8 mouse cellular contexts compared by ENCODE assay signal in the genomic region with DNA sequence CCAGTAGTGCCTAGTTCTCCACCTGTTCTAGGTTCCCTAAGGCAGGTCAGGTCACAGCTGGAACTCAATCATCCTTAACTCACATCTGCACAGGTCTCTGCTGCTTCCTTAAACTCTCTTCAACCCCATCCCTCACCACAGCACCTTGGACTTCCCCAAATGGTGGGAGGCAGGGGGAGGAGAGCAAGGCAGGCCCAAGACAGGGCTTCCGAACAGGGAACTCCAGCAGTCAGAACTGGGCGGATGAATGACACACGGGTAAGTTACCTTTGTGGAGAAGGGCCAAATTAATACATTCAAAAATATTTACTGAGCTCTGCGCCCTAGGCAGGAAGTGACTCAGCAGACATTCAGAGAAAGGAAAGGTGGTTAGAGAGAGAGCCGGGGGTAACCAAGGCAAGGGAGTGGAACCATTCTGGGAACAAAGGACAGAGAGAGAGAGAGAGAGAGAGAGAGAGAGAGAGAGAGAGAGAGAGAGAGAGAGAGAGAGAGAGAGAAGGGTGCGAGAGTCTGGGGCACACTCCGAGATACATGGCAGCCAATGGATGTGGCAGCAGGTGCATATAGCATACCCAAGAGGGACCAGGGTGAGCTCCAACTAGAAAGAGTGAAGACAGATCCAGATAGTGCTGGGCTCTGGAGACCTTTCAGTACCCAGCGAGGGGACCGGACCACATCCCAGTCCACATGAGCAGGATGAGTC. TPM values are rescaled to one million over a fixed set of nuclear protein-coding genes. Genes with fewer than 3 reads are reported as not detected.
DNase-seq lines count a peak whose midpoint lies in the region; ATAC-seq and TF ChIP-seq lines count a peak whose summit lies in the region.

No protein-coding gene starts in this region.

- no peak overlapping the region for H3K9ac ChIP-seq in hindbrain, embryonic 15.5 days
- no peak overlapping the region for H3K9ac ChIP-seq in hindbrain, embryonic 11.5 days (ENCODE audit: low read depth, low read length)
- H3K9ac ChIP-seq in stomach, postnatal 0 days (ENCODE audit: low read length) = no peak overlapping the region

- H3K9me3 ChIP-seq in hindbrain, embryonic 15.5 days = no peaks in the 10 kb centered on the region
- H3K9me3 ChIP-seq in hindbrain, embryonic 11.5 days (ENCODE audit: control insufficient read depth, low read length) = no peaks in the 10 kb centered on the region
- no peaks in the 10 kb centered on the region for H3K9me3 ChIP-seq in stomach, postnatal 0 days (ENCODE audit: control insufficient read depth, low read length)

- H3K4me2 ChIP-seq in hindbrain, embryonic 15.5 days = no peak overlapping the region
- H3K4me2 ChIP-seq in hindbrain, embryonic 11.5 days (replicated peaks; ENCODE audit: low read depth, low read length) = no peak overlapping the region
- no peak overlapping the region for H3K4me2 ChIP-seq in stomach, postnatal 0 days (replicated peaks; ENCODE audit: low read depth)

- TF ChIP-seq EP300 in stomach, postnatal 0 days (optimal IDR thresholded peaks at IDR 0.05) = no peak

- H3K36me3 ChIP-seq in hindbrain, embryonic 15.5 days = no peaks in the 10 kb centered on the region
- no peaks in the 10 kb centered on the region for H3K36me3 ChIP-seq in hindbrain, embryonic 11.5 days (ENCODE audit: control insufficient read depth, insufficient read depth, low read length)
- H3K36me3 ChIP-seq in stomach, postnatal 0 days (ENCODE audit: control insufficient read depth, insufficient read depth, low read length) = no peaks in the 10 kb centered on the region

- no peak for ATAC-seq in hindbrain, embryonic 15.5 days (ENCODE audit: low FRiP score, low read depth)
- no peak for ATAC-seq in hindbrain, embryonic 11.5 days (ENCODE audit: low FRiP score)
- peak; percentile 61 for ATAC-seq in inflammation-experienced regulatory T-cells, adult 6 months
- peak; percentile 61 for ATAC-seq in stomach, postnatal 0 days (ENCODE audit: low FRiP score, low TSS enrichment)

- H3K4me1 ChIP-seq in hindbrain, embryonic 15.5 days (replicated peaks) = peaks cover 8% of the 10 kb centered on the region; the same call in 1 of the 2 replicates
- no peaks in the 10 kb centered on the region for H3K4me1 ChIP-seq in hindbrain, embryonic 11.5 days (replicated peaks; ENCODE audit: control insufficient read depth, insufficient read depth, low read length)
- H3K4me1 ChIP-seq in stomach, postnatal 0 days (replicated peaks; ENCODE audit: control insufficient read depth, insufficient read depth) = peaks cover 12% of the 10 kb centered on the region; the same call in 1 of the 2 replicates

- 0 out of 2 replicates have a peak overlapping the region, but pooled peaks have one; percentile 36 for H3K27ac ChIP-seq in hindbrain, embryonic 15.5 days (replicated peaks)
- no peak overlapping the region for H3K27ac ChIP-seq in hindbrain, embryonic 11.5 days (ENCODE audit: low read depth, low read length)
- H3K27ac ChIP-seq in stomach, postnatal 0 days (replicated peaks) = peak overlapping the region; percentile 77

- intact Hi-C loops in left cerebral cortex, postnatal 25 days (cut with DNase I) = no loop called here

- no peak overlapping the region for H3K4me3 ChIP-seq in hindbrain, embryonic 15.5 days
- H3K4me3 ChIP-seq in hindbrain, embryonic 11.5 days (ENCODE audit: low read depth, low read length) = no peak overlapping the region
- H3K4me3 ChIP-seq in stomach, postnatal 0 days (ENCODE audit: low read depth, low read length) = no peak overlapping the region

- no peak for DNase-seq in hindbrain, embryonic 11.5 days (ENCODE audit: low spot score)
- peak; percentile 63 for DNase-seq in thymus, postnatal 0 days (ENCODE audit: low spot score)
- DNase-seq in thymus, adult 18-20 months = no peak
- peak; percentile 49 for DNase-seq in stomach, postnatal 0 days (ENCODE audit: low spot score)
- no peak for DNase-seq in left cerebral cortex, postnatal 25 days (ENCODE audit: low spot score in 2 of 2)
- no peak for DNase-seq in adrenal gland, postnatal 10 days

- no peaks in the 10 kb centered on the region for H3K27me3 ChIP-seq in hindbrain, embryonic 15.5 days
- H3K27me3 ChIP-seq in hindbrain, embryonic 11.5 days (ENCODE audit: control insufficient read depth, insufficient read depth, low read length) = no peaks in the 10 kb centered on the region
- no peaks in the 10 kb centered on the region for H3K27me3 ChIP-seq in stomach, postnatal 0 days (ENCODE audit: control insufficient read depth, insufficient read depth, low read length)

- no peak for TF ChIP-seq CTCF in stomach, postnatal 0 days (IDR thresholded peaks at IDR 0.05; ENCODE audit: low read depth)

- 90% methylated on average over 9 of the region's 9 CpGs for WGBS in hindbrain, embryonic 15.5 days
- WGBS in hindbrain, embryonic 11.5 days = 92% methylated on average over 9 of the region's 9 CpGs
- WGBS in stomach, postnatal 0 days = 48% methylated on average over 9 of the region's 9 CpGs

RNA-seq across cellular contexts. Expression of gene Smad3, which starts 36.1 kb away (rescaled TPM):
- polyA plus RNA-seq in hindbrain, embryonic 15.5 days (2015; fragmentation: Nextera tagmentation; extraction: Ambion mirVana) = 9.6 and 10.6 TPM in 2 replicates
- 13.9 and 16.0 TPM in 2 replicates for polyA plus RNA-seq in hindbrain, embryonic 11.5 days (2014; fragmentation: Nextera tagmentation; extraction: Ambion mirVana)
- polyA plus RNA-seq in thymus, postnatal 0 days (2015; fragmentation: Nextera tagmentation; extraction: Ambion mirVana) = 18.5 and 21.1 TPM in 2 replicates
- polyA plus RNA-seq in inflammation-experienced regulatory T-cells, adult 6 months (2017; shearing (Covaris generic)) = 10 to 100 TPM; 16.5 to 24.6 (median 16.8) TPM
- 5.3 and 6.4 TPM in 2 replicates for polyA plus RNA-seq in stomach, postnatal 0 days (2015; fragmentation: Nextera tagmentation; extraction: Ambion mirVana)
- total RNA-seq in left cerebral cortex, postnatal 25 days (2021) = 10 to 100 TPM; 55.3 to 67.5 TPM
- total RNA-seq in adrenal gland, postnatal 10 days (2021) = 10 to 100 TPM; 24.4 to 31.8 TPM

Comparison
In these comparisons a context has a peak if more than half of its experiments do, and no peak if none do; other contexts are left out.
1. DNase-seq: peak in thymus, postnatal 0 days (single experiment) and stomach, postnatal 0 days (single experiment); none in hindbrain, embryonic 11.5 days (single experiment), thymus, adult 18-20 months (0 of 2), left cerebral cortex, postnatal 25 days (0 of 2) and adrenal gland, postnatal 10 days (single experiment).
2. ATAC-seq: peak in inflammation-experienced regulatory T-cells, adult 6 months (single experiment) and stomach, postnatal 0 days (single experiment); none in hindbrain, embryonic 15.5 days (single experiment) and hindbrain, embryonic 11.5 days (single experiment).